Mouse (Mus musculus) limb, embryonic 11.5 days (tissue): ENCODE data around the gene Lypd1. TPM values are rescaled to one million over a fixed set of nuclear protein-coding genes. Genes with fewer than 3 reads are reported as not detected.

ENCODE experiments used
- ATAC-seq: fragments of 200-750 bp; cut with Nextera tagmentation; 2 replicates; pipeline ENCODE4 v1.8.0; 2017; ENCODE audit warnings: low read depth; ENCODE audit not compliant: insufficient number of reproducible peaks, low FRiP score, low TSS enrichment
- DNase-seq: peaks from one replicate; pipeline ENCODE4 v3.0.0-alpha.2; 2015; ENCODE audit warnings: low spot score
- H3K27ac ChIP-seq: fragments of 300-500 bp; sonication (generic); replicated peaks from 2 replicates; pipeline ENCODE4 v1.5.1; 2014; ENCODE audit warnings: low read depth, mild to moderate bottlenecking, low read length
- H3K27me3 ChIP-seq: fragments of 300-500 bp; sonication (generic); 2 replicates; pipeline ENCODE4 v1.6.1; 2014; ENCODE audit warnings: mild to moderate bottlenecking, low read length, mixed read lengths; ENCODE audit not compliant: control insufficient read depth, insufficient read depth
- H3K36me3 ChIP-seq: fragments of 300-500 bp; sonication (generic); 2 replicates; pipeline ENCODE4 v1.6.1; 2014; ENCODE audit warnings: mild to moderate bottlenecking, low read length, moderate library complexity, mixed read lengths; ENCODE audit not compliant: control insufficient read depth, insufficient read depth
- H3K4me1 ChIP-seq: fragments of 300-500 bp; sonication (generic); 2 replicates; pipeline ENCODE4 v1.6.1; 2014; ENCODE audit warnings: low read length, mixed read lengths; ENCODE audit not compliant: control insufficient read depth, insufficient read depth
- H3K4me2 ChIP-seq: fragments of 300-500 bp; sonication (generic); 2 replicates; pipeline ENCODE4 v1.6.1; 2014; ENCODE audit warnings: low read depth, mild to moderate bottlenecking, moderate library complexity; ENCODE audit not compliant: severe bottlenecking
- H3K4me3 ChIP-seq: fragments of 300-500 bp; sonication (generic); 2 replicates; pipeline ENCODE4 v1.5.1; 2014; ENCODE audit warnings: low read depth, low read length
- H3K9ac ChIP-seq: fragments of 300-500 bp; sonication (generic); 2 replicates; pipeline ENCODE4 v1.6.1; 2014; ENCODE audit warnings: mild to moderate bottlenecking, low read length
- H3K9me3 ChIP-seq: fragments of 300-500 bp; sonication (generic); 2 replicates; pipeline ENCODE4 v1.6.1; 2016; ENCODE audit warnings: low read length; ENCODE audit not compliant: control insufficient read depth
- WGBS: fragments of 180-500 bp; shearing (Covaris S2); extraction: QIAGEN DNeasy Blood & Tissue Kit; methylation state at CpG from one replicate; pipeline ENCODE4 v1.1.7; 2014; 5-methylcytosine and 5-hydroxymethylcytosine counted together
- polyA plus RNA-seq: library from polyadenylated mRNA; unstranded; fragments of >200 nt; fragmentation: Nextera tagmentation; extraction: Ambion mirVana; gene quantifications from 2 replicates; pipeline ENCODE4 v1.2.1, GENCODE M21; 2014

The Lypd1 gene
- 0.89 and 1.4 TPM in 2 replicates for polyA plus RNA-seq

- H3K27ac ChIP-seq, result no peak within 1 kb of the TSS
Observed at GRCm38 (mm10) chr1:125912601-125913600, at the start of gene Lypd1. Gene Lypd1, minus strand, starts transcription at chr1:125913101.

DNA sequence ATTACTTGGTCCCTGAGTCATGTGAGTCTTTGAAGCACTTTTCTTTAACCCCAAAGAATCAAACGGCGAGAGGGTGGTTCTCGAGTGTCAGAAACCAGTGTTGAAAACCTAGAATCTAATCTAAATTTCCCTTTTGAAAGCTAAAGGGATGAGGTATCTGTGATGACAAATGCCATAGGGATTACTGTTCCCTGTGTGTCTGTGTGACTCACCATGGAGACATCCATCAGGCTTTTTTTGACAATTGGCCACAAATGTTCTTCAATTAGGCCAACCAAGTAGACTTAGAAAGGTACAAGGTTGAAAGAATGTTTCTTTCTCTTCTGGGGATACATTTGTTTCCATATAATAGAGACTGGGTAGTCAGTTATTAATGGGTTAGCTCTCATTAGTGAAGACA lies 38.1 kb upstream of the Lypd1 start:
- 88% methylated on average over 3 of the region's 3 CpGs for WGBS
- Histone ChIP-seq H3K9ac (no peak overlapping the region), H3K4me3 (no peak overlapping the region), H3K27me3 (no peaks in the 10 kb centered on the region), H3K27ac (no peak overlapping the region), H3K9me3 (no peaks in the 10 kb centered on the region), H3K4me2 (no peak overlapping the region), H3K36me3 (no peaks in the 10 kb centered on the region), H3K4me1 (no peaks in the 10 kb centered on the region)
- no peak for ATAC-seq
- DNase-seq, result no peak

More at GRCm38 (mm10) chr1:125912601-125913600, at the start of gene Lypd1:
- ATAC-seq (0 out of 2 replicates have a peak, but pooled peaks have one; percentile 5), DNase-seq (peak; percentile 25)
- H3K9me3 ChIP-seq, result no peaks in the 10 kb centered on the region
- H3K4me3 ChIP-seq, result peak within 1 kb of the TSS; percentile 45
- H3K4me1 ChIP-seq, result peaks cover 22% of the 10 kb centered on the region
- peak within 1 kb of the TSS; percentile 91 for H3K4me2 ChIP-seq
- H3K27me3 ChIP-seq, result peaks cover 29% of the 10 kb centered on the region
- 4% methylated on average over 30 of the region's 30 CpGs for WGBS
- no peaks in the 10 kb centered on the region for H3K36me3 ChIP-seq
- peak within 1 kb of the TSS; percentile 22; the same call in 1 of the 2 replicates for H3K9ac ChIP-seq

DNA sequence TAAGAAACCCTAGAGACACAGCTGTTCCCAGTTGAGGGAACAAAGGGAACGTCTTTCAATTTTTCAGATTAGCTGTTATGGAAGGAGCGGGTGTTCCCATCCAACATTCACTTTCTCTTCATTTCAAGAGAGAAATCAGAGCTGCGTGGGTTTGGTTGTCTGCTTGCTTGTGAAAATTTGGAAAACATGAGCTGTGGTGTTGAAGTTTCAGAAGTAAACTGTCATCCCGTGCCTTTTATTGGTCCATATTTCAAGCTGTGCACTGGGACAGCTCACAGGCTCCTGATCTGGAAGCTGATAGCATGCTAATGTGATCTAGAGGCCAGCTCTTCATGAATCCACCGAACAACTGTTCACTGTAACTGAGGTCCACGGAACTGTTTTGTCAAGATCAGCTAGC lies 36.2 kb upstream of the Lypd1 start:
- no peaks in the 10 kb centered on the region for H3K4me1 ChIP-seq
- H3K4me3 ChIP-seq, result no peak overlapping the region
- no peaks in the 10 kb centered on the region for H3K36me3 ChIP-seq
- 63% methylated on average over 6 of the region's 6 CpGs for WGBS
- H3K9me3 ChIP-seq, result no peaks in the 10 kb centered on the region
- H3K27ac ChIP-seq, result no peak overlapping the region
- H3K9ac ChIP-seq, result no peak overlapping the region
- H3K4me2 ChIP-seq, result no peak overlapping the region
- ATAC-seq (no peak), DNase-seq (no peak)
- H3K27me3 ChIP-seq, result no peaks in the 10 kb centered on the region

- ATAC-seq (no peak), DNase-seq (no peak)
- 53% methylated on average over 9 of the region's 9 CpGs for WGBS
Observed at GRCm38 (mm10) chr1:125945136-125945535, 32.2 kb upstream of the Lypd1 start.

GRCm38 (mm10) chr1:125943305-125943704 lies 30.4 kb upstream of the Lypd1 start:
- H3K9me3 ChIP-seq, result no peaks in the 10 kb centered on the region
- no peak overlapping the region for H3K4me3 ChIP-seq
- H3K9ac ChIP-seq, result no peak overlapping the region
- H3K27ac ChIP-seq, result no peak overlapping the region
- H3K4me2 ChIP-seq, result no peak overlapping the region
- DNase-seq (no peak), ATAC-seq (no peak)
- H3K36me3 ChIP-seq, result no peaks in the 10 kb centered on the region
- H3K4me1 ChIP-seq, result no peaks in the 10 kb centered on the region
- WGBS, result 74% methylated on average over 1 of the region's 1 CpGs
- H3K27me3 ChIP-seq, result no peaks in the 10 kb centered on the region

More at GRCm38 (mm10) chr1:125945136-125945535, 32.2 kb upstream of the Lypd1 start:
- no peaks in the 10 kb centered on the region for H3K4me1 ChIP-seq
- no peaks in the 10 kb centered on the region for H3K27me3 ChIP-seq
- no peak overlapping the region for H3K9ac ChIP-seq
- H3K4me3 ChIP-seq, result no peak overlapping the region
- H3K27ac ChIP-seq, result no peak overlapping the region
- no peaks in the 10 kb centered on the region for H3K9me3 ChIP-seq
- H3K36me3 ChIP-seq, result no peaks in the 10 kb centered on the region
- H3K4me2 ChIP-seq, result no peak overlapping the region

GRCm38 (mm10) chr1:125925486-125925885 lies 12.6 kb upstream of the Lypd1 start:
- no peak for DNase-seq

DNA sequence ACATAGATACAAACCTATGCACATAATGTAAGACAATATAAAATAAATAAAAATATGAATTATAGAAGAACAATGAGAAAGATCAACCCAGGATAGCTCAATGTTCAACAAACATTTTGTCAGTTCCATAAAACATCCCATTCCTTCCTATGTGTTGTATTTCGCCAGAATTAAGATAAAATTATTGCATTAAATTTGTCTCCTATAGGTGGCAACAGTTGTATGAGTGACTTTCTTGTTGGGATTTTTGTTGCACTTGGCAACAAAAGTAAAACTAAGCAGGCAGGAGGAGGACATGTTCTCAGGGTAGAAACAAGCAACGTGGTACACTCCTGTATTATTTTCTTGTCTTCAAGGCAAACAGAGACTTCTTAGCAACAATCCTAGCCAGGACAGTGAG lies 10.2 kb upstream of the Lypd1 start:
- no peak overlapping the region for H3K9ac ChIP-seq
- WGBS, result 77% methylated on average over 2 of the region's 2 CpGs
- H3K4me1 ChIP-seq, result no peaks in the 10 kb centered on the region
- no peak overlapping the region for H3K4me2 ChIP-seq
- DNase-seq (no peak), ATAC-seq (no peak)
- no peak overlapping the region for H3K27ac ChIP-seq
- H3K4me3 ChIP-seq, result no peak overlapping the region
- H3K36me3 ChIP-seq, result no peaks in the 10 kb centered on the region
- no peaks in the 10 kb centered on the region for H3K27me3 ChIP-seq
- H3K9me3 ChIP-seq, result no peaks in the 10 kb centered on the region

More at GRCm38 (mm10) chr1:125925486-125925885, 12.6 kb upstream of the Lypd1 start:
- H3K4me3 ChIP-seq, result no peak overlapping the region
- no peaks in the 10 kb centered on the region for H3K4me1 ChIP-seq
- H3K27ac ChIP-seq, result no peak overlapping the region
- 96% methylated on average over 10 of the region's 10 CpGs for WGBS
- H3K36me3 ChIP-seq, result no peaks in the 10 kb centered on the region
- ATAC-seq, result no peak
- H3K9ac ChIP-seq, result no peak overlapping the region
- no peaks in the 10 kb centered on the region for H3K27me3 ChIP-seq
- no peak overlapping the region for H3K4me2 ChIP-seq
- no peaks in the 10 kb centered on the region for H3K9me3 ChIP-seq

DNA sequence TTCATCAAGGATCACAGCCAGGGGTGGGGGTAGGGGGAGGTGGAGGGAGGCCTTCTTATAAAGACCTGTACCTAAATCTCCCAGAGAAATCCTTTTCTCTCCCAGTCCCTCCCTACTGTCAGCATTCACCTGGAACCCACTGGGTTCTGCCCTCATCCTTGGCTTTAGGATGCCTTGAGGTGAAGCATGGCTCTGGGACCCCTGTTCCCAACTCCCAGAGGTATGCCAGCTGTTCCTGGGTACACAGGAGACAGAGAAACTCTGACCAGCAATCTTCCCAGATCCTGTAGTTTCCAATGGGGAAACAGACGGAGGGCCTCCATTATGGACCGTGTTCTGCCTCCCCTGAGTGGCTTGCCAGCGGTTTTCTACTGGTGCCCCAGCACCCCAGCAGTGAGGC lies 7.8 kb upstream of the Lypd1 start:
- Histone ChIP-seq H3K9me3 (no peaks in the 10 kb centered on the region), H3K27me3 (no peaks in the 10 kb centered on the region), H3K4me1 (no peaks in the 10 kb centered on the region), H3K4me2 (no peak overlapping the region), H3K36me3 (no peaks in the 10 kb centered on the region), H3K27ac (no peak overlapping the region), H3K9ac (no peak overlapping the region), H3K4me3 (no peak overlapping the region)
- ATAC-seq (no peak), DNase-seq (no peak)
- WGBS, result 90% methylated on average over 3 of the region's 3 CpGs
